Mouse (Mus musculus): ENCODE measurements around the gene Vamp2. TPM values are rescaled to one million over a fixed set of nuclear protein-coding genes. Genes with fewer than 3 reads are reported as not detected.

The Vamp2 gene
- polyA plus RNA-seq (2012; fragmentation: generic; extraction: Trizol), result 20.9 TPM
- long read RNA-seq, experiment 1, transcript Vamp2-201 (5 exons, 2,205 nt), result major isoform, 6 of 13 reads
- long read RNA-seq, experiment 1, partial matches to known transcripts, result 1 of 13 reads
- long read RNA-seq, experiment 1, other reads (novel, unspliced or antisense), result 6 of 13 reads
- long read RNA-seq, experiment 2, transcript Vamp2-201 (5 exons, 2,205 nt), result major isoform, 25 of 28 reads
- long read RNA-seq, experiment 2, partial matches to known transcripts, result 0 of 28 reads
- long read RNA-seq, experiment 2, other reads (novel, unspliced or antisense), result 3 of 28 reads

DNA sequence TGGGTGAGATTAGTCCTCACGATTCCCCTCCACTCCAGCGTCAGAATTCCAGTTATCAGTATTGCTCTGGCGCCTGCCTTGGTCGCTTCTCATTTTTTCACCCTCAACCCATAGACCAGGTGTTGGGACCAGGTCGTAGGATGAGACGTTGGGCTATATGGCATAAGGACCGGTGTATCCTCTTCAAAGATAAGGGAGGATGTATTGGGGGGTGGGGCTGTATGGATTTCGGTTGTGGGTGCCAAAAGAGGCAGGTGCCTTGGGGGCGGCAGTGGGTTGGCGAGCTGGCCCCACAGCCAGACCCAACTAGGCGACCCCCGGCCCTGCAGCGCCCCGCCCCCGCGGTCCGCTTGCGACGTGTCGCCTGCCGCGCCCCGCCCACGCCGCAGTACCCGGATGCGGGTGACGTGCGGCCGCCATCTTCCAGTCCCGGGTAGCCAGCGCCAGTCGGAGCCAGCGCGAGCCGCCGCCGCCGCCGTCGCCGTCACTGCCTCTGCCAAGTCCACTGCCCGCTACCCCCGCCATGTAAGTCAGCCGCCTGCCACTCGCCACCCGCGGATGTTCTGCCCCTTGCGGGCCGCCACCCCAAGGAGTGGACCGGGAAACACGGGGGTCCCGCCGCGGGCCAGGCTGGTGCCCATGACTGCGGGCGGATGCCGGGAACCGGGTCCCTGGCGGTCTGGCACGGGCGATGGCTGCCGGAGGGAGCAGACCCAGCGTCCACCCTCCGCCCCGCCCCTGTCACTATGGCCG is at the start of gene Vamp2:
TSS of gene Vamp2 (plus strand) at position 388 of the 753 bp plus-strand sequence.
- H3K36me3 ChIP-seq (ENCODE audit: control insufficient read depth, insufficient read depth), result peaks cover 22% of the 10 kb centered on the region
- H3K79me3 ChIP-seq (ENCODE audit: low read depth), result peaks cover 18% of the 10 kb centered on the region
- no peak for TF ChIP-seq MAX (IDR thresholded peaks at IDR 0.05)
- TF ChIP-seq USF1 (IDR thresholded peaks at IDR 0.05; ENCODE audit: low read depth), result no peak
- TF ChIP-seq MYOG (IDR thresholded peaks at IDR 0.05; ENCODE audit: control insufficient read depth, extremely low read depth, insufficient read length), result no peak
- TF ChIP-seq CTCF (IDR thresholded peaks at IDR 0.05; ENCODE audit: control insufficient read depth, insufficient read depth, insufficient read length), result no peak
- no peak for TF ChIP-seq FOSL1 (IDR thresholded peaks at IDR 0.05; ENCODE audit: insufficient read depth, low read length, poor library complexity, severe bottlenecking)
- TF ChIP-seq MYOD1 (IDR thresholded peaks at IDR 0.05; ENCODE audit: control insufficient read depth, insufficient read length, low read depth), result no peak
- TF ChIP-seq CEBPB (IDR thresholded peaks at IDR 0.05; ENCODE audit: low read depth), result no peak

DNA sequence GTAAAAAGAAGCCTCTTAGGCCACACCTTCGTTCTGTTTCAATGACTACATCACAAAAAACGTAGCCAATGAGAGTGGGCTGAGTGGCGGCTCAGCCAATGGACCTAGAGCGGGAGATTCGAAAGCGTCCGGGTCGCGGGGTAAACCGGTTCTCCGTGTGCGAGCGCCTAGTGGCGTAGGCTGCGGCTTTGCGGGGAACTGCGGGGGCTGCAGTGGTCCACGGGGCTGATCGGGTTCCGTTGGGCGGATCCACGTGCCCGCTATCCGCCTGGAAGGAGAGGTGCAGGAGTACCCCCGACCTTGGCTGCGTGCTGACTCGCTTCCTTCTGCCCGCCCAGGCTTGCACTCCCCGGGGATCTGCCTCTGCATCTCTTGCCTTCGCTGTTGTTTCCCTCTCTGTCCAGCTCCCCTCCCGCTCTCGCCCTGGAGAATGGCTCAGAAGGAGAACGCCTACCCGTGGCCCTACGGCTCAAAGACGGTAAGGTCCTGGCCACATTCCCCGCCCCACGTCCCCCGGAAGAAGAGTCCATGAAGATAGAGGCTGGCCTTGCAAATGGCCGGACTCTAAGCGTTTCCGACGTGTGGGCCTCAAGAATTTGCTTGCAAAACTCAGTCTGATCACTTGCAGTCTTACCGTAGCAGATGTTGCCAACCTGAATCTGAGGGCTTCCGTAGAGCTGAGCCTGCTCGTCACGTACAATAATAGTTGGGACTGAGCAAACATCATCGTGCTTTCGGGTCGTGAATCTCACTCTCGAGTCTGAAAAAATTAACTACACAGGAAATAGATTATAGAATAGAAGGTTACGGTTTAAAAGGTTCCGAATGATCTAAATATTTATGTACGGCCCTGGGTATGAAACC is 42.5 kb upstream of the Vamp2 start, which contains the start of gene Aurkb:
TSS of gene Aurkb (plus strand) at position 117 of the 864 bp plus-strand sequence.
- H3K36me3 ChIP-seq (ENCODE audit: control insufficient read depth, insufficient read depth), result peaks cover 34% of the 10 kb centered on the region
- H3K79me2 ChIP-seq (ENCODE audit: control insufficient read depth, insufficient read depth), result peaks cover 52% of the 10 kb centered on the region
- peak within 1 kb of the TSS; percentile 83 for H3ac ChIP-seq (ENCODE audit: control insufficient read depth, insufficient read length, low read depth)
- peak within 1 kb of the TSS; percentile 88 for H3K4me3 ChIP-seq (ENCODE audit: insufficient read depth, poor library complexity, severe bottlenecking)
- H3K27me3 ChIP-seq (ENCODE audit: control insufficient read depth, insufficient read depth, insufficient read length), result no peaks in the 10 kb centered on the region
- TF ChIP-seq USF1 (IDR thresholded peaks at IDR 0.05; ENCODE audit: low read depth) (no peak), MYOD1 (IDR thresholded peaks at IDR 0.05; ENCODE audit: control insufficient read depth, insufficient read length, low read depth) (no peak), CTCF (IDR thresholded peaks at IDR 0.05; ENCODE audit: control insufficient read depth, insufficient read depth, insufficient read length) (no peak), MAX (IDR thresholded peaks at IDR 0.05) (peak; percentile 84)
- peaks cover 46% of the 10 kb centered on the region for H3K79me3 ChIP-seq (ENCODE audit: low read depth)

More for the DNA sequence above, at the start of gene Vamp2:
- H3K4me3 ChIP-seq (ENCODE audit: insufficient read depth, poor library complexity, severe bottlenecking), result peak within 1 kb of the TSS; percentile 97
- H3K79me2 ChIP-seq (ENCODE audit: control insufficient read depth, insufficient read depth), result peaks cover 36% of the 10 kb centered on the region
- peak within 1 kb of the TSS; percentile 95 for H3ac ChIP-seq (ENCODE audit: control insufficient read depth, insufficient read length, low read depth)
- no peaks in the 10 kb centered on the region for H3K27me3 ChIP-seq (ENCODE audit: control insufficient read depth, insufficient read depth, insufficient read length)

DNA sequence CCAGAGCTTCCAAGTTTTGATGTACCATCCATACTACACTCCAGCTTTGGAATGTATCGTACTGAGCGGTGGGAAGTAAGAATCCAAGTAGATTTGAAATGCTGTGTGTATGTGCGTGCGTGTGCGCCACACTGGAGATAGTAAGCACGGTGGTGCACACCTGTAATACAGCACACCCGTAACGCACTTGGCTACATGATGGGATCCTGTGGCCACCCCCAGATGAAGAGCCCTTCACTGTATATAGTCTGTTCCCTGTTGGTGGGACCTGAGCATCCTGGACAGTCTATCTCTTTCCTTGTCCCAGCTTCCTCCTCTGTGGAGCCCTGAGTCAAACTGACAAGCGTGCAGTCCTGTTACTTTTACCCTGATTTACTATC is 41.9 kb upstream of the Vamp2 start:
- Histone ChIP-seq H3K79me2 (ENCODE audit: control insufficient read depth, insufficient read depth) (peaks cover 57% of the 10 kb centered on the region), H3K36me3 (ENCODE audit: control insufficient read depth, insufficient read depth) (peaks cover 40% of the 10 kb centered on the region), H3K4me3 (ENCODE audit: insufficient read depth, poor library complexity, severe bottlenecking) (peak overlapping the region; percentile 88), H3K27me3 (ENCODE audit: control insufficient read depth, insufficient read depth, insufficient read length) (no peaks in the 10 kb centered on the region), H3ac (ENCODE audit: control insufficient read depth, insufficient read length, low read depth) (peak overlapping the region; percentile 65), H3K79me3 (ENCODE audit: low read depth) (peaks cover 46% of the 10 kb centered on the region)
- TF ChIP-seq CTCF (IDR thresholded peaks at IDR 0.05; ENCODE audit: control insufficient read depth, insufficient read depth, insufficient read length) (no peak), MAX (IDR thresholded peaks at IDR 0.05) (no peak), CEBPB (IDR thresholded peaks at IDR 0.05; ENCODE audit: low read depth) (no peak), FOSL1 (IDR thresholded peaks at IDR 0.05; ENCODE audit: insufficient read depth, low read length, poor library complexity, severe bottlenecking) (no peak), USF1 (IDR thresholded peaks at IDR 0.05; ENCODE audit: low read depth) (no peak), MYOD1 (IDR thresholded peaks at IDR 0.05; ENCODE audit: control insufficient read depth, insufficient read length, low read depth) (no peak), MYOG (IDR thresholded peaks at IDR 0.05; ENCODE audit: control insufficient read depth, extremely low read depth, insufficient read length) (no peak)

- Histone ChIP-seq H3K36me3 (ENCODE audit: control insufficient read depth, insufficient read depth) (peaks cover 48% of the 10 kb centered on the region), H3K79me2 (ENCODE audit: control insufficient read depth, insufficient read depth) (peaks cover 62% of the 10 kb centered on the region), H3ac (ENCODE audit: control insufficient read depth, insufficient read length, low read depth) (no peak overlapping the region)
These were observed 40.7 kb upstream of the Vamp2 start for GRCm38 (mm10) chr11:69047592-69047991.

DNA sequence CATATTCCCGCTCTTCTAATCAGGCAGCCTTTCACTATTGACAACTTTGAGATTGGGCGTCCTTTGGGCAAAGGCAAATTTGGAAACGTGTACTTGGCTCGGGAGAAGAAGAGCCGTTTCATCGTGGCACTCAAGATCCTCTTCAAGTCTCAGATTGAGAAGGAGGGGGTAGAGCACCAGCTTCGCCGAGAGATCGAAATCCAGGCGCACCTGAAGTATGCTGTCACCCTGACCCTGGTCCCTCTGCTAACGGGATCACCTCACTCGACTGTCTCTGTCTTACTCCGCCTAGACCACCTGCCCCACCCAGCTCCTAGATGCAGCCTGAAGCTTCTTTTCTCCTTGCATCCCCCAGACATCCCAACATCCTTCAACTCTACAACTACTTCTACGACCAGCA is 40.1 kb upstream of the Vamp2 start:
- Histone ChIP-seq H3K4me3 (ENCODE audit: insufficient read depth, poor library complexity, severe bottlenecking) (no peak overlapping the region), H3K27me3 (ENCODE audit: control insufficient read depth, insufficient read depth, insufficient read length) (no peaks in the 10 kb centered on the region), H3K79me3 (ENCODE audit: low read depth) (peaks cover 50% of the 10 kb centered on the region), H3K79me2 (ENCODE audit: control insufficient read depth, insufficient read depth) (peaks cover 62% of the 10 kb centered on the region), H3ac (ENCODE audit: control insufficient read depth, insufficient read length, low read depth) (no peak overlapping the region), H3K36me3 (ENCODE audit: control insufficient read depth, insufficient read depth) (peaks cover 52% of the 10 kb centered on the region)
- TF ChIP-seq MYOD1 (IDR thresholded peaks at IDR 0.05; ENCODE audit: control insufficient read depth, insufficient read length, low read depth), result no peak
- no peak for TF ChIP-seq FOSL1 (IDR thresholded peaks at IDR 0.05; ENCODE audit: insufficient read depth, low read length, poor library complexity, severe bottlenecking)
- TF ChIP-seq MYOG (IDR thresholded peaks at IDR 0.05; ENCODE audit: control insufficient read depth, extremely low read depth, insufficient read length), result no peak
- TF ChIP-seq CTCF (IDR thresholded peaks at IDR 0.05; ENCODE audit: control insufficient read depth, insufficient read depth, insufficient read length), result no peak
- no peak for TF ChIP-seq CEBPB (IDR thresholded peaks at IDR 0.05; ENCODE audit: low read depth)
- no peak for TF ChIP-seq USF1 (IDR thresholded peaks at IDR 0.05; ENCODE audit: low read depth)
- no peak for TF ChIP-seq MAX (IDR thresholded peaks at IDR 0.05)

More at GRCm38 (mm10) chr11:69047592-69047991, 40.7 kb upstream of the Vamp2 start:
- Histone ChIP-seq H3K27me3 (ENCODE audit: control insufficient read depth, insufficient read depth, insufficient read length) (no peaks in the 10 kb centered on the region), H3K4me3 (ENCODE audit: insufficient read depth, poor library complexity, severe bottlenecking) (no peak overlapping the region), H3K79me3 (ENCODE audit: low read depth) (peaks cover 50% of the 10 kb centered on the region)
- TF ChIP-seq USF1 (IDR thresholded peaks at IDR 0.05; ENCODE audit: low read depth) (no peak), CEBPB (IDR thresholded peaks at IDR 0.05; ENCODE audit: low read depth) (no peak)

Measured in C2C12 (cell line).